Mouse (Mus musculus): ENCODE results near the gene Jpt1.
"Not testable (repeated sequence)": the region's sequence is repeated elsewhere in the genome, so short reads cannot be mapped to it uniquely, and the experiment has no call there.

The Jpt1 gene

DNA sequence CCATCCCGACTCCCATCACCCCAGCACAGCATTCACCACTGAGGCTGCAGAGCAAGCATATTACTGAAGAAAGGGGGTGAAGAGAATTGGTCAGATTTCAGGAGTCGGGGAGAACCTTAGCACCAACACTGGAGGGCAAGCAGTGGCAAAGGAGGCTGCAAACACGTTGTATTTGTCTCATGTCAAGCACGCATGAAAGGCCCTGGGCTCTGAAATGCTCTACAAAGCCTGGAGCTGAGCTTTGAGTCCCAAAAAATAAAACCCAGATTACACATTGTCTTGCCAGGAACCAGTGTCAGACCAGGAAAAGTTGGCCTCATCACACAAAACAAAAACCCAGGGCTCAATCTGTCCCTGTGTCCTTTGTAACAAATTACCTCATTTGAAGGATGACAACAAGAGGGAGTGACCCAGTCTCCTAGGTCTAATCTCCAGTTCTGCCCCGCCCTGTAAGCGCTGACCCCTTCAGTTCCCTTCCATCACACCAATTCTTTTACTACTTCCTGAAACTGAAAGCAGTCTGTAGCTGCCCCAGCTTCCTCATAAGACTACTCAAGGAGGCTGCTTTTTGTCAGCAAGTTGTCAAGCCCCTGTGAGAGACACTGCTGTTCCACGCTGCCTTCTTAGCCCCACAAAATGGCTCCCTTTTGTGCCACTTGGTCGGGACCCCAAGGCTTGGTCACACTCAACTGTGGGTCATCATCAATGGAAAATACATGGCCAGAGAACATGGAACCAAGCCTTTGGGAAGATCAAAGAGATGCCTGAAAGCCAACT, 1.6 kb downstream of the Jpt1 start:
- no peak for DNase-seq (ENCODE audit: low read depth, low spot score)

DNA sequence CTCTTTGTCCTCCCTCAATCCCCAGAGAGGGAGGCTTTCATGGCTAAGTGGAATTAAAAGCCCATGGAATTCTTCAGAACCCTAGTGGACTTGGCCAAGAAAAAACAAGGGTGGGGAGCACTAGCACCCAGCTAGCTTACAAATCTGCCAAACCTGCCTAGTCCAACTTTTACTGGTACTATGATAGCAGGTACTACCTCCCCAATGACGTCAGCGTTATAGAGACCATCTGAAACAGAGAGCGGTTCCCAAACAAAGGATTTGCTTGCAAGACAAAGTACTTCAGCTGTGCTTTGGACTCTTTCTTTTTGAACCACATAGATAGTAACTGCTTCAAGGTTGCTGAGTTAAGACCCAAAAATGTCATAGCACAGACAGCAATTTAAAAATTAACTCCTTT, 2.2 kb downstream of the Jpt1 start:
- no peak for DNase-seq (ENCODE audit: low read depth, low spot score)

GRCm38 (mm10) chr11:115511121-115511520, 3.1 kb downstream of the Jpt1 start:
- no peak for DNase-seq (ENCODE audit: low read depth, low spot score)

DNA sequence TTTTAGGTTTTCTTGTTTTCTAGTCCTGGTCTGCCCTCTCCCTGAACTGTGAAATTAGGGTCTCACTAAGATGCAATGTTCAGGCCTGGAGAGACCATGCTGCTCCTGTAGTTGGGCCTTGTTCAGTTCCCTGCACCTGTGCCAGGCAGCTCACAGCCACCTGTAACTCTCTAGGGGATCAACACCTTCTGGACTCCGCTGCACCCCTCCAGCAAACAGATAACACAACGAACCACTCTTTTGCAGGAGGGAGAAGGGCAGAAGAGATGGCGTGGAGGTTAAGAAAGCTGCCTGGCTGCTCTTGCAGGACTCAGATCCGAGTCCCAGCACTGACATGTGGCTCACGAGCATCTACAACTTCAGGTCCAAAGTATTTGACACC, 3.7 kb downstream of the Jpt1 start:
- no peak for DNase-seq (ENCODE audit: low read depth, low spot score)

- DNase-seq (ENCODE audit: low read depth, low spot score): peak; percentile 32
These were observed 4.2 kb downstream of the Jpt1 start for GRCm38 (mm10) chr11:115509773-115510506.

DNA sequence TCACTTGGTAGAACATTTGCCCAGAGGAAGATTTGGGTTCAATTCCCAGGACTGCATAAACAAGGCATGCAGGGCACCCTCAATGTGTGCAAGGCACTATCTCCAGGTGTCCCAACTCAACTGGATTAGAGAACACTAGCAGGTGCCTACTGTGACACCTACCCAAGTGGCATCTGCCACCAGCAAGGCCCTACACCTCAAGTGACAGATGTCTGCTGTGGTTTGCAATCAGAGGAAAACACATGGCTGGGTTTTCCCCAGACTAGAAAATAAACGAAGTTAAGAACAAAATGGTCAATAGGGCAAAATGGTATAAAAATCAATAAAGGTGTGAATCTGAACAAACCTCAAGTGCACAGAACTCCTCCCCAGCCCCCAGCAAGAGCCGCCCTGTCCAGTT, 6.1 kb downstream of the Jpt1 start:
- DNase-seq (ENCODE audit: low read depth, low spot score): no peak

DNA sequence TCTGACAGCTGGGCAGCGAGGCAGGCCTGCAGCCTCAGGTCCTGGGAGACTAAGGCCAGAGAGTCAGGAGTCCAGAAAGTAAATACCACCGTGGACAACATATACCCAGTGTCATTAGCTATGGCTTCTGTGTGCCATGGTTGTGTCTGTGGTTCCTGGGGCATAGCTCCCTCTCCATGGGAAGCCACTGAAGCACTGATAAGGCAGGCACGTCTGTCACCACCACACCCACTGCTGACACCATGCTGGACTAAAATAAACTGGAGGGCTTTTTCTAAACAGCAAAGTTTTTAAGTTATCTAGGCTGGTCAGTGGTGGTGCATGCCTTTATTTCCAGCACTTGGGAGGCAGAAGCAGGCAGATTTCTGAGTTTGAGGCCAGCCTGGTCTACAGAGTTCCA, 7.6 kb downstream of the Jpt1 start:
- no peak for DNase-seq (ENCODE audit: low read depth, low spot score)

- no peak for DNase-seq (ENCODE audit: low read depth, low spot score)
These were observed 11.6 kb downstream of the Jpt1 start for GRCm38 (mm10) chr11:115502636-115503035.

DNA sequence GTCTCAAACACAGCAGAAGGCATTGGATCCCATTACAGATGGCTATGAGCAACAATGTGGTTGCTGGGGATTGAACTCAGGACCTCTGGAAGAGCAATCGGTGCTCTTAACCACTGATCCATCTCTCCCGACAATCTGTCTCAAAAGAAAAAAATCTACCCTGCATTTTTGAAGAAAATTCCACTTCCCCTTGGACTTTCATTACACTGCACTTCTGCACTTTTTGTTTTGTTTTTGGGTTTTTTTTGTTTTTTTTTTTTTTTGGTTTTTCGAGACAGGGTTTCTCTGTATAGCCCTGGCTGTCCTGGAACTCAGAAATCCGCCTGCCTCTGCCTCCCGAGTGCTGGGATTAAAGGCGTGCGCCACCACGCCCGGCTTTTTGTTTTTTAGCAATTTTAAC, 17.6 kb downstream of the Jpt1 start:
- DNase-seq (ENCODE audit: low read depth, low spot score): not testable (repeated sequence)

DNA sequence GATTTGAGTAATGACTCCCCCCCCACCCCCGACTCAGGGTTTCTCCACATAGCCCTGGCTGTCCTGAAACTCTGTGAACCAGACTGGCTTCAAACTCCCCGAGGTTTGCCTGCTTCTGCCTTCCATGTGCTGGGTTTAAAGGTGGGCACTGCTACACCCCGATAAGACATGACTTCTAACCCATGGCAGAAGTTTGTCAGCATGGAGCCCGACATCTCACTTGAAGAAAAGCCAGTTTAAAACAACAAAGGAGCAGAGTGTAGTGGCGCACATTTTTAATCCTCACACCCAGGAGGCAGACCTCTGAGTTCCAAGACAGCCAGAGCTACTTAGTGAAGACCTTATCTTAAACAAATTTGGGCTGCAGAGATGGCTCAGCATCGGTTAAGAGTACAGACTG, 21.8 kb downstream of the Jpt1 start:
- no peak for DNase-seq (ENCODE audit: low read depth, low spot score)

GRCm38 (mm10) chr11:115491356-115492083, 22.7 kb downstream of the Jpt1 start, which contains the start of gene Nt5c:
Gene Nt5c, minus strand, starts transcription at chr11:115491862.
- DNase-seq (ENCODE audit: low read depth, low spot score): peak; percentile 48

DNA sequence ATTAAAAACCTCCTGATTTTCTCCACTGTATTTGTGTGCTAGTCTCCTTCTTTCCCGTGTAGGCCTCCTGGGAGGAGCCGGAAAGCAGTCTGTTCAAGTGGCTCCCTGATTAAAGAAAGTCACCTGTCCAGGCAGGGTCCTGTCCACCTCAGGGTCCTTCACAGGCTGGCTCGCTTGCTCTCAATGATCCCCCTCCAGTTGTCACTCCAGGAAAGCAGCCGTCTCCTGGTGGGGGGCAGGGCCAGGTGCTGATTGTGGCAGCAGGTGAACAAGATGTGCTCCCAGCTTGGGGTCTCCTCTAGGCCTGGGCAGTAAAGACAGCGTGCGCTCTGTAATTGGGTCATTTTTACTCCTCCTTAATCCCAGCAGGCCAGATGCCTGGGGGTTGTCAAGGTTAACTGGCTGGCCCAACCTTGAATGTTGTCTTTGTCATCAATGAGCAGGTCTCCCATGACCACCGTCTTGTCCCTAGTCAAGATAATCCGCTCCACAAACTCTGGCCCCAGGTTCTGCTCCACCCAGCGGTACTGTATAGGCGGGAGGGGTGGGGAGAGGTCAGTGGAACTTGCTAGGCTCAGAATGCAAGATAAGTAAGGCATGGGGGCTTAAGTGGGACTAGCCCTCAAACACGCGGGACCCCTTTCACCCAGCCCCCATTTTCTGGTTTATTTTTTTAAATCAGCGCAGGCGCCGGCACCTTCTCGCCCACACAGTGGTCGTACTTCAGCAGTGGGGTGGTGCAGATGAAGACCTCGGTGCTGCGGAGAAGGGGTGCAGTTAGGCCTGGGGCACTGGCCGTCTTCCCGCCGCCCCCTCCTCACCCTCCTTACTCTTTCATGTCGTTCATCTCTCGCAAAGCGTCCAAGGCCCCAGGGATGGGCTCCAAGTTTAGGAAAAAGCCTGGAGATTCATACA, 23.5 kb downstream of the Jpt1 start:
- no peak for DNase-seq (ENCODE audit: low read depth, low spot score)

- DNase-seq (ENCODE audit: low read depth, low spot score): no peak
These were observed 25.6 kb downstream of the Jpt1 start for GRCm38 (mm10) chr11:115488551-115489104.

GRCm38 (mm10) chr11:115485155-115485554, 29.0 kb downstream of the Jpt1 start:
- DNase-seq (ENCODE audit: low read depth, low spot score): no peak

DNA sequence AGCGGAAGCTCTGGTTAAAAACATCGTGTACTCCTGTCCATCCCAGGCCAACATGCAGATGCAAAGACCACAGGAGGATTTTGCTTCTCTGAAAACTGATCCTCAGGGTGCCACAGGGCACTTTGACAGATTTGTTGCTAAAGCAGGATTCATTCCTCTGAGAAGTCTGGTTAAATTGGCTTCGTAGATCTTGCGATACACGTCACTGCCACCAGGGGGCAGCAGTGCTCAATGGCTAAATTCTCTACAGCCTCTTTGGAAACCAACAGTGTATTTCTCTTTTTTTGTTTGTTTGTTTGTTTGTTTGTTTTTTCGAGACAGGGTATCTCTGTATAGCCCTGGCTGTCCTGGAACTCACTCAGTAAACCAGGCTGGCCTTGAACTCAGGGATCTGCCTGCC, 30.5 kb downstream of the Jpt1 start:
- DNase-seq (ENCODE audit: low read depth, low spot score): peak; percentile 75

GRCm38 (mm10) chr11:115483278-115483677, 30.9 kb downstream of the Jpt1 start:
- DNase-seq (ENCODE audit: low read depth, low spot score): no peak

GRCm38 (mm10) chr11:115481553-115482259, 32.5 kb downstream of the Jpt1 start:
- DNase-seq (ENCODE audit: low read depth, low spot score): no peak

DNA sequence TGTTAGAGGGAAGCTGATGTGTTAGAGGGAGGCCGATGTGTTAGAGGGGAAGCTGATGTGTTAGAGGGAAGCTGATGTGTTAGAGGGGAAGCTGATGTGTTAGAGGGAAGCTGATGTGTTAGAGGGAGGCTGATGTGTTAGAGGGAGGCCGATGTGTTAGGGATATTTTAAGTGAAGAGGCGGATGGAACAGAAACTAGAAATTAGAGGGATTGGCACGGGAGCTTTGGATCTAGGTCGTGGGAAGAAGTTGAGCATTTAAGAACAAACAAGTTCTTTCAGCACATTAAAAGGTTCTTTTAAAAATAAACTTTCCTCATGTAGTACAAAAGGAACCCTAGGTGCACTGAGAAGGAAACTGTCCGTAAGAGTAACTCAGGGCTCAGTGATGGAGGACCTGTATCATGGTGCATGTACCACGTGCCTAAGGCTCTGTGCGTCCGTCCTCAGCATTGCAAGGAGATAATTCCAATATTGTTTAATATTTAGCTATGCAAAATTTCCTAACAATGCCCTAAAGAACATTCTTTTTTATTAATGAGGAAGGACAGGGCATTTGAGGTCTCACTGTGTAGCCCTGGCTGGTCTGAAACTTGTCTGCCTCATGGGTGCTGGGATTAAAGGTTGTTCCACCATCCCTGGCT, 35.8 kb downstream of the Jpt1 start:
- no peak for DNase-seq (ENCODE audit: low read depth, low spot score)

- DNase-seq (ENCODE audit: low read depth, low spot score): not testable (repeated sequence)
These were observed 36.8 kb downstream of the Jpt1 start for GRCm38 (mm10) chr11:115477388-115477787.

DNA sequence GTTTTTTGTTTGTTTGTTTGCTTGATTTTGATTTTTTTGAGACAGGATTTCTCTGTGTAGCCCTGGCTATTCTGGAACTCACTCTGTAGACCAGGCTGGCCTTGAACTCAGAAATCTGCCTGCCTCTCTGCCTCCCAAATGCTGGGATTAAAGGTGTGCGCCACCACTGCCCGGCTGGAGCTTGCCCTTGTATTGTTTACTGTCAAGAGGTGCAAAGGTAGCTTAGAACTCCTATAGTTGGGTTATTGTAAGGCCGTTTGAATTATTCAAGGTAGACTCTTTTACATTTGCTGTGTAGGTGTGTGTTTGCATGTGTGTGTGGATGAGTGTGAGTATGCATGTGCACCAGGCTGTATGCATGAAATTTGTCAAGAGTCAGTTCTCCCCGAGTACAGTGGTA, 37.6 kb downstream of the Jpt1 start:
- DNase-seq (ENCODE audit: low read depth, low spot score): not testable (repeated sequence)

Measured in retina, postnatal 7 days (tissue).